Mouse (Mus musculus) adrenal gland, adult 18-20 months (tissue): ENCODE data around the gene Ptger3. TPM values are rescaled to one million over a fixed set of nuclear protein-coding genes. Genes with fewer than 3 reads are reported as not detected.

Experiments
- DNase-seq, 2 experiments: peaks; one replicate each; pipeline ENCODE4 v3.0.0; 2021 to 2022; ENCODE audit warnings: low spot score in 2 of 2
- total RNA-seq, 2 experiments: library from RNA; stranded (reverse); gene quantifications; 1 replicate in 1 of 2; 2 replicates in 1 of 2; pipeline ENCODE4 v1.2.3; 2021

The Ptger3 gene
- total RNA-seq, 2 experiments from 2014 or later, result 15.0 to 53.2 TPM

DNA sequence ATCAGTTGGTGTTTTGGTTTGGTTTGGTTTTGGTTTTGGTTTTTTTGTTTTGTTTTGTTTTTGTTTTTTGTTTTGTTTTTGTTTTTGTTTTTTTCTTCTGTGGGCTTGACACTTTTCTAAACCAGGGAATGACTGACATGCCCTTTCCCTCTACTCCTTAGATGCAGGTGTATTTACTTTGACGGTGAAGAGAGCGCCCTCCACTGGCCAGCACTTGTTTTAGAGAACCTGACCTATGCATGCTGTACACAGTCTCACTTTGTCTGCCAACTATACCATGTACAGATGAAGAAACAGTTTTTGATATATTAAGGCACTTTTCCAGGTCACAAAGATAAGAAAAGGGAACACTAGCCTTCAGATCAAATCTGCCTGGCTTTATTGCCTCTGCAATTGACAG lies 15.1 kb downstream of the Ptger3 start:
- no peak for DNase-seq

DNA sequence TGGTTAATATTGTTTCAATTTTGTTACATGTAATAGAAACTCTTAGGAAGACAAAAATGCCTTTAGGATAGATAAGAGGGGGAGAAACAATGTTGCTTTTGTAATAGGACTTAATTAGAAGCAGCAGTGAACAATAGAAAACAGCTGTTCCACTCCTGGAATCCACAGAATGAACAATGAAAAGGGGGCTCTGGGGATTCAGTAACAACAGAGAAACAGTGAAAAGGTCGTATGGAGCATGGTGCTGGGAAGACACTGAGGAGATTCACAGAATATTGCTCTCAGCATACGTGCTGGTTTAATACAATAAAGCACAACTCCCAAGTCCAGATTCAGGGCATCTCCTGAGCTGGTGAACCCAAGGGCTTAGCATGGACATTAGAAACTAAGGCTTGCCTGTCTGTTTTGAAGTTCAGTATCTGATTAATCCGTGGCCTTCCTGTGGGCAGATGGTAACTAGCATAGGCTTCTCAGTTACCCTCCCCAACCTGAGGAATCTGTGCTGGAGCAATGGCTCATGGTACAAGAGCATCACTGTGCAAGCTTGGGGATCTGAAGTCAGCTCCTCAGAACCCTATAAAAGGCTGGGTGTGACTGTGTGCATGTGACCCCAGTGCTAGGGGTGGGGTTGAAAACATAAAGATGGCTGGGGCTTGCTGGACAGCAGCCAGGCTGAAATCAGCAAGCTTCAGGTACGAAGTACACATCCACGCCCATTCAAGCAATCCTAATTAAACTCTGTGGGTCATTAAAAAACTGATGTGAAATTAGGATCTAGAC lies 16.1 kb downstream of the Ptger3 start:
- no peak for DNase-seq

DNA sequence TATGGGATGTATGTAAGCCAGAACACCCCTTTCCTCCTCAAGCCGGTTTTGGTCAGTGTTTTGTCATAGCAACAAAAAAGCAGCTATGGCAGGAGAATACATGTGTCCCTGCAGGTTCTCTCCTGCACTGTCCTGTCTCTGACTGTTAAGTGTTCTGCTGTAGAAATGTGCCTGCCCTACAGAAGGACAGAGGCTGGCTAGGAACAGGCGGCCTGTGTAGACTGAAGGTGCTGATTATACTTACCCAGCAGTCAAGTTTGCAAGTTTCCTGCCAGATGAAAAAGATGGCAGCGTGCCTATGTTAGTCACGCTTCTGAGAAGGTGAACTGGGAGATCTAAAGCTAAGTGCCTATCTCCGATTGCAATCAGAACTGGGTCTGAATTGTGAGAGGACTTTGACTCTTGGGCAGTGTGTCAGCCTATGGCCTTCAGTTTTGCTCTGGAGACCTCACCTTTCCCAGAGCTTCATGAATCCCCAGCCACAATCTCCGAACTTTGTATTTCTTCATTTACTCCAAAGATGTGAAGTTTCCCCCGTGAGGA lies 31.2 kb downstream of the Ptger3 start:
- no peak for DNase-seq

DNA sequence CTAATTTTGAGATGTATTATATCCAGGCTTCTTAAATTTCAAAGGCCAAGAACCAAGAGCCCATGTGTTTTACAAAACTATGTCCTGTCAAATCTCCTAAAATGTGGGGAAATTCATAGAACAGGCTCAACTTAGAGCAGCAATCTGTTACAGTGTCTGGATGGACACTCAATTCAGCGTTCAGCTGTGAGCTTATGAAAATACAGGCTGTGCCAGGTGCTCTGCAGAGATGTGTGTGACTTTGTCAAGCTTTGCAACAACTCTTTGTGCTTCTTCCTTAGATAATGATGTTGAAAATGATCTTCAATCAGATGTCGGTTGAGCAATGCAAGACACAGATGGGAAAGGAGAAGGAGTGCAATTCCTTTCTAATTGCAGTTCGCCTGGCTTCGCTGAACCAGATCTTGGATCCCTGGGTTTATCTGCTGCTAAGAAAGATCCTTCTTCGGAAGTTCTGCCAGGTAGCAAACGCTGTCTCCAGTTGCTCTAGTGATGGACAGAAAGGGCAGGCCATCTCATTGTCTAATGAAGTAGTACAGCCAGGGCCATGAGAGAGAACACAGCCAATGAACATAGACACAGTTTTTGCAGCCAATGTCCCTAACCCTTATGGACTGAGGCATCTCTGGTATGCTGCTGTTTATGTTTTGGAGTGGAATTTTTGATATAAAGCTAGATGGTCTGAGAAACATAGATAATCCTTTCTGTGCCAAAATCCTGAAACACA lies 38.2 kb downstream of the Ptger3 start:
- DNase-seq, result no peak

DNA sequence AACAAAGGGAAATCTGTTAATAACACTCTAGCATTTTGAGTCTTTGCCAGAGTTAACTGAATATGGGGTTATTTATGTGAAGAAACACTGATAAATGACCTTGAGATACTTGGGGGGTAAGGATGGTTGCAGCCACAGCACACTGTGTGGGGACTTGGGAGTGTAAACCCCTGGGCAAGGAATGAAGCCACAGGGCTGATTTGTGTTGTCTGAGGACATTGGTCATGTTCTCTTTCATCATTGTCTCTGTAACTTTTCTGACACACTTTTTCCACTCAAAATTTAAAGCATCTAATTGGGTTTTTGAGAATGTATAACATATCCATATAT lies 38.7 kb downstream of the Ptger3 start:
- DNase-seq, result no peak

DNA sequence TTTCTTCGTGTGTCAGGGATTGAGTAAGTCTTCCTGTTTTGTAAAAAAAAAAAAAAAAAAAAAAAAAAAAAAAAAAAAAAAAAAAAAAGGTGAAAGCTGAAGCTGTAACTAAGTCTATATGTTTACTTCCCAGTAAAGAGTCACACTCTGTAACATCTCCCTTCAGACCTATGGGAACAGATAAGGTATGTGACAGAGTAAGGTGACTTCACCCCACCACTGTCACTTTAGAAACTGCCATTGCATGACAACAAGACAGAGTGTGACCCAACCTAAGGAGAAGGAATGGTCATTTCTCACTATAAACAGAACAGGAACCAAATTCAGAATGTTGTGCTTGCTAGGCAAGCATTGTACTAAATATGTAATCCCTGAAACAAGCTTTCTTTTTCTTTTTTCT lies 46.9 kb downstream of the Ptger3 start:
- no peak for DNase-seq

DNA sequence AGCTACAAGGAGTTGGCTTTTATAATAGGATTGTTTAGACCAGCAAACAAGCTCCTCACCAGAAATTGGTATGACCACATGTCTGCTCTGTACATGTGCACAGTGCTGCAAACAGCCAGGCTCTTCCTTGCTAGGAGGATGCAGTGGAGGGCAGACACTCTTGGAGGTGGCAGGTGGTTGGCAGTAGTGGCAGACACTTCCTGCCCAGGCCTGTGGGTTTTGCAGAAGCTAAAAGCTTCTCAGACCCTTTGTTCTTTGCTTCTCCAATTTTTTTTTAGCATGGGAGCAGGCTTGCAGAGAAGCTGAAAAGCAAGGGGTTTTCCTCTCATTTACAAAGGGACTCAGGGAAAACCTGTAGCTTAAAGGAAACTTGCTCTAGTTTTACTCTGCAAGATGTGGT lies 50.3 kb downstream of the Ptger3 start:
- no peak for DNase-seq

DNA sequence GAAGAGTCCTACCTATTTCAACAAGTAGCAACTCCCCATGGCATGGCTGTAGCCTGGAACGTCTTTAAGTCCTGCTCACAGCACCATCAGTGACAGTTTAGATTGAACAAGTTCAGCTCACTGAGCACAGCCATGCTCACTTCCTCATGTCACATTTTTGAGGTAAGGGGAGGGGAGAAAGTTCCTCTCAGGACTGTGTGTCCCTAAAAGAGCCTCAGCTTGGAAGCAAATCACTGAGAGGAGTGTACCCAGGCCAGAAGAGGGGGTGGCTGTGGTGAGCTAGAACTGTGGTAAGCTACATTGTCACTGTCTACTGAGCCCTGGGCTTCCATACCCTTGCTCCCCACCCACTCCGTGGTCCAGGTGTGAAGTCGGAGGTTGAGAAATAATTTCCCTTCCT lies 60.7 kb downstream of the Ptger3 start:
- no peak for DNase-seq

DNA sequence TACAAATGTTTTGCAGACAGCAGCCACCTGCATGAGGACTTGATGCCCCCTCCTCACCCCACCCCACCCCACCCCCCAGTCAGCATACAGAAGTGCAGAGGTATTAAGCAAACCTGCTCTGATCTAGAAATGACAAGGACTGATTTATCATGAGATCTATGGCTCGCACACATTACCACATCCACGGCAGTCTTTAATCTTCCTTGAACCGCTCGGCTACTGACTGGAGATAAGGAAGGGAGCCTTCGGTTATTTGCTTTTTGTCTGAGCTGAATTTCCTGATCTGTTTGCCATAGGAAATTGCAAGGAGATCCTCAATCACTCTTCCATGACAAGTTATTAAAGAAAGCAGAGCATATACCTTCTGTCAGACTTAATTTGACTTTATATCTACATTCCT lies 64.0 kb downstream of the Ptger3 start:
- no peak for DNase-seq

DNA sequence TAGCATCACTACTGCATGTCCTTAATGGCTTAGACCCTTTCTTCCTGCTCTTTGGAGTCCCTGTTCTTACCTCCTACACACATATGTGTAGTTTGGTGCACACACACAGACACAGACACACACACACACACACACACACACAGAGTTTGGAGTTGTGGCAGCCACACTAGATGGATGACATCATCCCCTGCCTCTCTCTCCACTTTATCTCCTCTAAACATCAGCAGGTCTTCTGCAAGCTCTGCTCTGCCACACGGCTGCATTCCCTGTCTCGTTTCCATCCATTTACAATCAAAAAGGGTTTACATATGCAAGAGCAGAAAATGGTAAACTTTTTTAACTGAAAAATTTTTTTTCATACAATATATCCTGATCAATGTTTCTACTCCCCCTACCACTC lies 64.7 kb downstream of the Ptger3 start:
- DNase-seq, result no peak

DNA sequence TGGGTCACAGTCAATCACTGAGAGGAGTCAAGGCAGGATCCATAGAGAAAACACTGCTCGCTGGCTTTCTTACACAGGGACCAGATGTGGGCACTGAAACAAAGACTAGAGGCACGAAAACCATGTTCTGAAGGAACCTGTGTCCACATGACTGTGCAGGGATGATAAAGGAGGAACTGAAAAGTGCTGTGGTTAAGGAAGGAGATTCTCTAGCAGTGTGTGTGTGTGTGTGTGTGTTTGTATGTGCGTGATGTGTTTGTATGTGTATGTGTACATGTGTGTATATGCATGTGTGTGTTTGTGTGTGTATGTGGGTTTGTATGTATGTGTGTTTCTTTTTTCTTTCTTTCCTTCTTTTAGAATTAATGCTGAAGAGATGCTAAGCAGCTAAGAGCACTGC lies 67.7 kb downstream of the Ptger3 start:
- no peak for DNase-seq

DNA sequence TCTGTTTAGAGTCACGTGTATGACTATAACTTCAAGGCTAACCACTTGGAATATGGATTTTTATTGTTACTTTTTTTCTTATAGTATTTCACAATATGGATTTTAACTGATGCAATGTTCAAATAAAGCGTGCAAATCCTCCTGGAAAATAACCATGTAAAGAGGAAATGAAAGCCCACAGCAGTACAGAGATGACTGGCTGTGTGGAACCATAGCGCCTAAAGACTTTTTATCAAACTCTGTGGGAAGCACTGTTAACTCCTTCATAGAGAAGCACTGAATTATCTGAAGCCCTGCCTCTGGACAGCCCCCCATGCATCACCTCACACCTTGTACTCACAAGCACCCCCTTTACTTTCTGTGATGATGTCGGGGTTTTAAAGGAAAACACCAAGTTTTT lies 69.0 kb downstream of the Ptger3 start:
- no peak for DNase-seq

DNA sequence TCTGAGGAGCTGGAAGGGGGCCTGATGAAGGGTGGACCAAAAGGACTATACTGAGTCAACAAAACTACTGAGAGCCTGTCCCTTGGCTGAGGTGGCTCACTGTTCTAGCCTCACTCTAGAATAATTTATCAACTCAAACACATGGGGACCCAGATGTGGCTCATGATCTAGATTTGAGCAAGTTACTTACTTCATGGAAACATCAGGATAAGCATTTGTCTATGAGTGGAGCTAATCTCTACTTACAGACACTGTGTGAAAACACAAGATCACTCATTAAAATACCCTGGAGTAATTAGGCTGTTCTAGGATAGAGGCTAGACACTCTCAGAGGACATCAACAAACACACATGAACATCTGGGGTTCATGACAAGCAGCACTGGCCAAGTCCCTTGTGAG lies 70.2 kb downstream of the Ptger3 start:
- no peak for DNase-seq

DNA sequence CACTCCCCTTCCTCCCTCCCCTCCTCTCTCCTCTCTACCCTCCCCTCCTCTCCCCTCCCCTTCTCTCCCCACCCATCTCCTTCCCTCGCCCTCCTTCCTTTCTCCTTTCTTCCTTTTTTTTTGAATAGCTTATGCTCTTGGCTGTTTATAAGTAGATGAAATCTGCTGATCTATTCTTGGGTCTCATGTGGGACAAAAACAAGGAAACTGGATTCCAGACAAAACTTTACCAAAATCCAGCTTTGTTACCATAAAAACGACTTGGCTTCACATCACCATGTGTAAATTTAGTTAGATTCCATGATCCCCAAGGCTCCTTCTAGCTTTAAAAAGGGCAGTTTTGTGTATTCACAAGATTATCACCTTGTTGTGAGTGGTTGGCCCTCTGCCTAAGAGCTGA lies 70.6 kb downstream of the Ptger3 start:
- no peak for DNase-seq

DNA sequence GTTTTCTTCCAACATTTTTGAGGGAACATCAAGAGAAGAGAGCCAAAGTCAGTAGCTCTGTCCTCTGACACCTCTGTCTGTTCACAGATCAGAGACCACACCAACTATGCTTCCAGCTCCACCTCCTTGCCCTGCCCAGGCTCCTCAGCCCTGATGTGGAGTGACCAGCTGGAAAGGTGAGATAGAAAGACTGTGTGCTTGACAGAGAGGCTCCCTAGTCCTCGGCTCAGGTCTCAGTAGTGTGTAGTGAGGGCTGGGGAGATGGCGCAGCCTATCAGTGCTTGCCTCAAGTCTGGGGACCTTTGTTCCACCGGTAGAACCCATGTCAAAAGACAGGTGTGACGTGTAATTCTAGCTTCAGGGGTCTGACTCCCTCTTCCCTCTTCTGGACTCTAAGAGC lies 74.9 kb downstream of the Ptger3 start:
- no peak for DNase-seq

DNA sequence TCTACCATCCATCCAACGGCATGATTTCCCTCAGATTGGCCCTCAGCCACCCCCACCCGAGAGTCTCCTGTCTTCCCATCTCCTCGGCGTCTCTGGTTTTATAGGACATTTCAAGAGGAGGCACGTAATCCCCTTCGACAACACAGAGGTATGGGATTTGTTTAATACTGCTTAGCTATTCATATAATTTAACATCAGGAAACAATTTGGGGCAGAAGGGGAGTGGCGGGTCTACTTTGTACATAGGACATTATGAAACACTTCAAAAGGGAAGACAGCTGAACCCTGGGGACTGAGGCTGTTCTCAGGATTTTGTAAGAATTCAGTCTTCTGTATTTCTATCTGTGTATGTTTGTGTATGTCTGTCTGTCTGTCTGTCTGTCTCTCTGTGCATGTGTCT lies 94.9 kb downstream of the Ptger3 start:
- DNase-seq, result no peak

DNA sequence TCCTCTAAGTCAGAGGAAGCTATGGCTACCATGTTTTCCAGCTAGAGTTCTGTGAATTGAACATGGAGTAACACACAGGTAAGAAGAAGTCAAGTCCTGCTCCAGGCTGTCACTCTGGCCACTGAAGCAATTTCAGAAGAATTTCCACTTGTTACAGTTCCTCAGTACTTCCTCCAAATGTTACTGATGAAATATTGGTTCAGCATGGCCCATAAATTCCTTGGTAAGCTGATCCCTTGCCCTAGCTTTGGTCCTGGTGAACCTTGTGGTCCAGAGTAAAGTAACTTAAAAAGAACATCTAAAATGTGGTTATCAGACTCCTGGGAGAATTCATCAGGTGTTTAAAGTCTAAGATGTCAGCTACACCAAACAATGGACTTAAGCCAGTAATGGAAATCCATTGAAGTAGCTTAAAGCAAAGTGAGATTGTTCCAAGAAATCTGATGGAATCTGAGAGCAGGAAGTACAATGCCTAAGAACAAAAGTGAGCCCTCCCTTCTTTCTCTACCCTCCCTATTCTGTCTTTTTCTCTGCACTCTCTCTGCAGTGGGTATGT lies 97.9 kb downstream of the Ptger3 start:
- DNase-seq, result no peak

DNA sequence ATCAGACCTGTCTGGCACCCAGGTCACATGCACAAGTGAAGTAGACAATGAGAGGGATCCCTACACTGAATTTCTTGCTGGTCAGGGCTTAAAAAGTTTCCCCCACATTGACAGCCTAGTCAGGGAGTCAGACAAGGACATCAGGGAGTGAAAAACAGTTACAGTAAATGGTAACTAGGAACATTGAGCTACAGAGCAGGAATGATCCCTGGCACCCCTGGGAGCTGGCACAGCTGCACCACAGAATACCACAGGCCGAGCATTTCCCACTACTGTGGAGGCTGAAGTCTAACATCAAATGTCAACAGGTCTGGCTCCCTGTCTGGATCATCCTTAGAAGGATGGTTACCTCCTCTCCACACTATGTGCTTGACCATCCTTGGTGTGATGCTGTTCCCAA lies 98.8 kb downstream of the Ptger3 start:
- no peak for DNase-seq

DNA sequence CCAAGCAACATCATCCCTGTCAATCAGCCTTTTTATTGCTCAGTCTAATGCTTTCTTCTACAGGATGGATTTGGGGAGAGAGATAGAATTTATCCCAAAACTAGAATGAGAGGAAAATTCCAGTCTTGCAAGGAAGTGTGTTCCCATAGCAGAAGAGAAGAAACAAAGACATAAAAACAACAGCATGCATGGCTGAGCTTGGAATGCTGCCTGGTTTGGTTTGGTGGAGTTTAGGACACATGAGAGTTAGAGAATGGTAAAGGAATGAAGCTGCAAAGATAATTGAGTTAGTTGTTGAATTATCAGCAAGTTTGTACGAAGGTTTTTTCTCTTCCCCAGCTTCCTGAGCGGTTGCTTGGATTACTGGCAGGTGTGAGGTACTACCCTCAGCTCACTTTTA lies 99.5 kb downstream of the Ptger3 start:
- no peak for DNase-seq

DNA sequence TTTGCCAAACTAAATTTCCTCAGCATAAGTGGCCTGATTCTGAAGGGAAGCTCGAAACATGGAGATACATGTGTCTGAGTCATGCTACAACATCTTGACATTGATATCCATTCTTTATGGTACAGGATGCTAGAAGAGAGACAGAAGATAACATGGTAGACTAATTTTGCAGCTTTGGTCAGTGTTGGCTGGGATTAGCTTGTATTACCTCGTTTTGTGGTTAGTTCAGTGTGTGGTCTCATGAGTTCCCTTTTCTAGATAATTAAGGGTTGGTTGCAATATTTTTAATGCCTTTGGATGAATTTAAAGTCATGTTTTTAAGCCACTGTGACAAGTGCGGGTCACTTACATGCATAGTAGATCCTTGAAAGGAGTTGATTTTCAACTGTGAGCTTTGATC lies 119.4 kb downstream of the Ptger3 start:
- no peak for DNase-seq

DNA sequence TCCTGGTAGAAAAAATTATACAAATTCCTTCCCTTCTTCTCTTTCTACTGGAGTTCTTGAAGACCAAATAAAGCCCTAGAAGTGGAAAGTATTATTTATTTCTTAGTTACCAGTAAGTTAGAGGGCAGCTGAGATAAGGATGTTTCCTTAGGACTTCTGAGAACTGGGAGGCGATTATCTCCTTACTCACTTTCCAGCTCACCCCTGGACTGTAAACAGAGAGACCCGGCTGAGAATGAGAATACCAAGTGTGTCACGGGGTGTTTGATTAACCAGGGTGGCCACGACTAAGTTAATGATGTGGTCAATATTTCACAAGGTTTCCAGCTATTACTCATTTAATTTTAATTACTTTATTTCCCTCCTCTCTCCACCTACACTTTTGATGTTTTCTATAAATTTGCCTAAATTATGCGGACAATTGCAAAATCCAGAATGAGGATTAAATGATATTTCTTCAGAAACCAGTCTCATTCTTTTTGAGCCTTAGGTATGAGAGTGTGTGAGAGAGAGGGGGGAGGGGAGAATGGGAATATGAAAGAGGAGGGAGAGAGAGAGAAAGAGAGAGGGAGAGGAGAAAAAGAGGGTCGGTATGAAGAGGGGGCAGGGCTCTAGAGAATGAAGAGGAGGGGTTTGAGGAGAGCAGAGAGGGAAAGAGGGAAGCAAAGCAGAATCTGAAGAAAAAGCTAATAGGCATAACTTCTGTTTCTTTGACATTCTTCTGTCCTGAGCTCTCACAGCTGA lies 121.9 kb downstream of the Ptger3 start:
- DNase-seq, result no peak
